Mouse (Mus musculus) lung, postnatal 14 days (tissue): ENCODE measurements around the gene Arvcf.
A peak's percentile ranks its signal among the peaks of the same experiment; 100 is the strongest.

Source experiments
- DNase-seq: peaks from one replicate; pipeline ENCODE4 v3.0.0; 2021

Arvcf gene

DNA sequence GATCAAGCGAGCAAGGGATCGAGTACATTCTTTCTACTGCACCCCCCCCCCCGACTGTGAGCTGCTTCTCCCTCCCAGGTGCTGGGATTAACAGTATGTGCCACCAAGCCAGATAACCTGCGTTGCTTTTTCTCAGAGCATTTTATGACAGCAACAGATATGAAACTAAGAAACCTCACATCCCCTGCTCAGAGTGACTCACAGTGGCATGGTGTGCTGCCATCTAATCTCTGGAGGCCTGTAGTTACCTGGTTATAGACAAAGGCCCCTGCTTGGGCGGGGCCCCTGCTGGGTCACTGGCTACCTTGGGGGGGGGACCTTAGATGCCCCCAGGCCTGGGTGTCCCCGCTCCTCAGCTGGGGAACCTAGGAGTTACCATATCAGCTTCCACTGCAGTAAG is 10.0 kb downstream of the Arvcf start:
- no peak for DNase-seq

DNA sequence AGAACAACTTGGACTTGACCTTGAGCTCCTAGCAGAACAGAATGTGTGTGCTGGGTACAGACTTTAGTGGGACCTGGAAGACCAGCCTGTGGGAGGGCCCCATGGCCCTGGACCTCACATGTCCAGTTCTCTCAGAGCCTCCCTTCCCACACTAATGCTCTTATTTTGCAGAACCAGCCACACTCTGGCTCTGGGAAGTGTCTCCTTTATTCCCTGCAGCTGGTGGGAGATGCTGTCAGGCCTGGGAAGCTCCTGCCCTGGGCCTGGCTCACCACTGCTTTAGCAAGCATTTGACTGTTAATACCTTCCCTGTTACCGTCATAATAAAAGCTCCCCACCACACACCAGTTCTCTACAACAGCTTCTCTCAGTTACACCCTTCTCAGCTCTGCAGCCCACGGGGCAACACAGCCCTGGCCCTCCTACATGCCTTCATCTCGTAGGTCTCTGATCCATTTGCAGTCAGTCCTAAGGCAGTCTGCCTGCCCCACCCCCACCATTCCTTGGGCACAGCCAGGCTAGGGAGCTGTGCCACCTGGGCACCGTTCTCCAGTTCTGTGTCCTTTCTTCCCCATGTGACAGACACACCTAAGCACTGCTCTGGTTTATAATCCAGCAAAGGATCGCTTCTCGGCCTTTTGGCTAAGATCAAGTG is 12.3 kb downstream of the Arvcf start:
- DNase-seq = no peak

DNA sequence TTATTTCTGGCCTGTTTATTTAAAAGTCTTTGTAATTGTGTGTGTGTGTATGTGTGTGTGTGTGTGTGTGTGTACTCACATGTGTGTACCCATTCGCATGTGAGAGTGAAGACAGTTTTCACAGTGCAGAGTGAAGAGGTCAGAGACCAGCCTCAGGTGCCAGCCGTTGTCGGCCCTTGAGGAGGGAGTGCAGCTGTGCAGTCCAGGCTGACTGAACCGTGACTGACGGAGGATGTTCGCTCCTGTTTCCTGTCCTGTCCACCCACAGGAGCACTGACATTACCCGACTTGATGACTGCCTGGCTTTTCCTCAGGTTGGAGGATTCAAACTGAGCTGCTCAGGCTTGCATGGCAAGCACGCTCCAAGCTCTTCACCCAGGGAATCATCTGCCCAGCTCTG is 15.0 kb downstream of the Arvcf start:
- DNase-seq = no peak

DNA sequence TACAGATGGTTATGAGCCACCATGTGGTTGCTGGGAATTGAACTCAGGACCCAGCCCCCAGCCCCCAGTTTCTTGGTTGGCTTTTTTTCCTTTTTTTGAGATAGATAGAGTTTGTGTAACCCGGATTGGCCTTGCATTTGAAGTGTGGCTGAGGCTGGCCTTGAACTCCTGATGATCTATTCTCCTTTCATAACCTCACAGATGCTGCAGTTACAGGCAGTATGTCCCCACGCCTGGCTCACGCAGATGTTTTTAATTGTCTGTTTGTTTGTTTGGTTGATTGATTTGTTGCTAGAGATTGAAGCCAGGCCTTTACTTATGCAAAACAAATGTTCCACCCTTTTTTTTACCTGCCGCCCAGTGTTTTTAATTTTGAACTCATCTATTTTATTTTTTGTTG is 18.9 kb downstream of the Arvcf start:
- no peak for DNase-seq

DNA sequence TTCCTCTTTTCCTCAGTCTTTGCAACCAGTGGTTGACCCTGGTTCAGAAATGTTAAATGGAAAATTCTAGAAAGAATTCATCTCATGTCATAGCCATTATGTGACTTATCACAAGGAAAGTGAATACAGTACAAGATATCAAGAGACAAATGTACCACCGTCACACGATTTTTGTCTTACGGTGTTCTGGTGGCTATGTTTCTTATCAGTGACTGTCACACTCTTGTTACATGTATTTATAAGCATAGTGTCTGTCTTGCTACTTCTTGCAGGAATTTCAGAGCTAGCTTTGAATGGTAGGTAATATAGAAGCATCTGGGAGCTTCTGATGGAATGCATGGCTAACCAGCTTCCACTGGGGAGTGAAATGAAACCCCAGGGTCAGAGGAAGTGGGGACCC is 22.2 kb downstream of the Arvcf start:
- DNase-seq = no peak

DNA sequence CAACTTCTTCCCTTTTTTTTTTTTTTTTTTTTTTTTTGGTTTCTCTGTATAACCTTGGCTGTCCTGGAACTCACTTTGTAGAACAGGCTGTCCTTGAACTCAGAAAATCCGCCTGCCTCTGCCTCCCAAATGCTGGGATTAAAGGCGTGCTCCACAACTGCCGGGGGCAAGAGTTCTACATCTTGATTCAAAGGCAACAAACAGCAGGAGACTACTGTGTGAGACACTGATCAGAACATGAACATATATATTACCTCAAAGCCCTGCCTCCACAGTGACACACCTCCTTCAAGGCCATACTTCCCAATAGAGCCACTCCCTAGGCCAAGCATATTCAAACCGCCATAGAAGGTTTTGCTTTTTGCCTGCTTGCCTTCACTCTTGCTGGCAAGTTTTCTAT is 25.6 kb downstream of the Arvcf start:
- DNase-seq = no peak

DNA sequence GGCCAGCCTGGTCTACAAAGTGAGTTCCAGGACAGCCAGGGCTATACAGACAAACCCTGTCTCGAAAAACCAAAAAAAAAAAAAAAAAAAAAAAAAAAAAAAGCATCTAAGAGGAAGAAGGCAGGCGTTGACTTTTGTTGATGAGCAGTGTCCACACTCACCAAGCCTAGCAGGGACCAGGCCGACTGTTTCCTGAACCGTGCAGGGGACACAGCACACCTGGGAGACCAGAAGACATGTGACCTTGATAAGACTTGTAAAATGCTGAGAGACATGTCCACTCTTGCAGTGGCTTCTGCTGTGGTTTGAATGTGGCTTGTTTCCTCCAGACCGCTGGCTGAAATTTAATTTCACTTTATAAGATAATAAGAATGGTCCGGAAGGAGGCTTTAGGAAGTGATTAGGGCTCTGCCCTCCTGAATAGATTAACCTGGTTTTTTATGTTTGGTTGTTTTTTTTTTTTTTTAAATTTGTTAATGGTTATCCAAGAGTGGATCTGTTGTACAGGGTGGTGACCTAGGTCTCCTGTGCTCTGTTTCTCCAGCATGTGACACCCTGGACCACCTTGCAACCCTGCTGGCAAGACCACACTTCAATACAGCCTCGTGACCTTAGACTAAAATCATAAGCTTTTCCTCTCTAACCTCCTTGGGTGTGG is 28.4 kb downstream of the Arvcf start:
- no peak for DNase-seq

DNA sequence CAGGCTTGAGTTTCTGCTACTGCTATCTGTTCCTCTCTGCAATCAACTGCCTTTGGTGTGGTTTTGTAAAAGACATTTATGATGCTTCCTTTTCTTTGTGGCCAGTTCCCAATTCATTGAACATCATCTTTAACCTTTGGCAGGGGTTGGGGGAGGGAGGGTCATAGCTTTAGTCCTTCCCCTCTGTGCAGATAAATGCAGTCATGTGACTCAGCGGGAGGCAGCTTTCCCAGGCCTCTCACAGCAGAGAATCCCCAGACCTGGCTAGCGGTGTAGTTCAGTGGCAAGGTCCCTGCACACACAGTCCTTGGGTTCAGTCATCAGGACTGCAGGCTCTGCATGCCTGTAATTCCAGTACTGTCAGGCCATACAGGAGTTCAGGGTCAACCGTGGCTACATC is 29.2 kb downstream of the Arvcf start:
- DNase-seq = no peak

DNA sequence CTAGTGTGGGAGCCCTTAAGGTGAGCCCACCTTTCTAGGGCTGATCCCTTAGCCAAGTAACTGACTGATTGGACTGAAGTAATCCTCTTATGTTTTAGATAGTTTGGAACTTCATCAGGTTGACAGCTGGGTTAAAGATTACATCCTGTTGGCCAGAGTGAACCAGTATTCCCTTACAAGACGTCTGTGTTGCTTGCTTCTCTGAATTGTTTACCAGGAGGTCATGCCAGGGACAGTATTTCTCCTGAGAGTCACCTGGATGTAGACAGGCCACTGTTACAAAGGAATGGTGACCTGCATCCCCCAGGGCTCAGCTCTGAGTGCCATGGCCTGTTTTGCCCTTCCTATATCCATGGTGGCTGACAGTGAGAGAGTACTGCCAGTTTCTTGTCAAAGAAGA is 30.5 kb downstream of the Arvcf start:
- no peak for DNase-seq

DNA sequence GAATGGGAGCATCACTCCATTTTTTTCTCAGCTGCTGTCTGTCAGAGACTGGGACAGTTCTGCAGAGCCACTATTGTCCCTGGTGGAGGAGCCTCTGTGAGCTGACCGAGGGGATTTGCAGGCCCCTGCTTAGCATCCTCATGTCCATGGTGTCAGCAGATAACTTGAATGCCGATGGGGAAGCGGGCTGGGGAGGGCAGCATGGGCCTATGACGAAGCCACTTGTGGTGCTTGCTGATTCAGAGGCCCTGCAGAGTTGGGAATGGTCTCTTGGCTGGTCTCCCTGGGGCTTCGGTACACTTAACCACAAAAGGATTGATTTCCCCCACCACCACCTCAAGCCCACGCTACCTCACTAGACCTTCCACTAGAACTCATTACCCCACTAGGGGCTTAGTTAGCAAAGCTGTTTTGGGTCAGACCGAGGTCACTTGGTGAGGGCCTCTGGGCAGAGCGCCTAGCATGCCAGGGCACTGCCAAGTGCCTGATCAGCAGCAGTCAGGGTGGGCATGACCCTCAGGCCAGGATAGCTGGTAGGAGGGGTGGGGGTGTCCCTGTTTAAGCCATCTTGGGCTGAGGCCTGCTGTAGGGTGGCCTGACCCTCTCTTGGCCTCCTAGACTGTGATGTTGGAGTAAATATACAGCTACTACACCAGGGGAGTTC is 31.5 kb downstream of the Arvcf start:
- DNase-seq = no peak

DNA sequence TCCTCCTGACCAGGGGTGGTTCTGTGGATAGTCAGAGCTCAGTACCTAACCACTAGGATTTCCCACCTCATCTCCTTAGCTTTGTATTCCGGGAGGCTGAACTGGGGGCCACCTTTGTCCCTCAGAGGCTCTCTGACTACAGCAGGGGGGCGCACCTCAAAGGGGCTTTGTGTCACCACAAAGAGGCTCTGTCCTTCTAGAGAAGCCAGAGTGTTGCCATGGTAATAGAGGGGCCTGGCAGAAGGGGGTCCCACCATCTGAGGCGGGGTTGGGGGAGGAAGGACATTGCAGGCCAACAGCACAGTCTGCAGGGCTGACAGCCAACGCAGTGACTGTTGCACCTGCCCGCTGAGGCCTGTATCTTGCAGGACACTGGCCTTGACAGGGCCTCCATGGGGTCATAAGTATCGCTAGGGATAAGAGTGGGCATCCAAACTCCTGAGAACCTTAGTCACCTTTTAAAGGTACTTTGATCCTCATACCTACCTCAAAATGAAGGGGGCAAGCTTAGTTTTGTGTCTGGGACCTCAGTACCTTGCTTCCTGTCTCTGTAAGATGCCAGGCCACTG is 32.6 kb downstream of the Arvcf start:
- no peak for DNase-seq

DNA sequence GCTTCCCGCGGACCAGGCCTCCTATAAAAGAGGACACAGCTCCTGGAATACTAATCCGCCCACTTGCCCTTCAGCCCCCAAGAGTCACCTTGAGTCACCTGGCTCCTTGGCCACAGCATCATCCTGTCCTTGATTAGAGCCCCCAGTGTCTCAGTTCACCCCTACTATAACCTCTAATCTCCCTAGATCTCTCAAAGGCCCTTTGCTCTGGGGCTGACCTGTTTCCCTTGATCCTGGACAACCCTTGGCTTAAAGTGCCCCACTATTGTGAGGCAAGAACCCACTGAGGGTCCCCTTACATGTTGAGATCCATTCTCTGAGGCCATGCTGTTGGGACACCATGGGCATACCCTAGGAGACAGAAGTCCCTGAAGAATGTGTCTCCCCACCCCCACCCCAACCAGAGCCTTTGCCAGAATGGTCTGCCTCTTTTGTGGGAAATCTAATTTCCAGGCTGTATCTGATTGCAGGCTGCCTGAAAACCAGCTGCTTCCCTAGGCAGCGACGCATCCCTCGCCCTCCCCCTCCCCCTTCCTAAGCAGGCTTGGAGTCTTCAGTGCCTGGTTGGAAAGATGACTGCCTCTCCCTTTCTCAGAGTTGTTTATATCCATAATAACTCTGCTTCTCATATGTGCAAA is 33.8 kb downstream of the Arvcf start:
- no peak for DNase-seq

DNA sequence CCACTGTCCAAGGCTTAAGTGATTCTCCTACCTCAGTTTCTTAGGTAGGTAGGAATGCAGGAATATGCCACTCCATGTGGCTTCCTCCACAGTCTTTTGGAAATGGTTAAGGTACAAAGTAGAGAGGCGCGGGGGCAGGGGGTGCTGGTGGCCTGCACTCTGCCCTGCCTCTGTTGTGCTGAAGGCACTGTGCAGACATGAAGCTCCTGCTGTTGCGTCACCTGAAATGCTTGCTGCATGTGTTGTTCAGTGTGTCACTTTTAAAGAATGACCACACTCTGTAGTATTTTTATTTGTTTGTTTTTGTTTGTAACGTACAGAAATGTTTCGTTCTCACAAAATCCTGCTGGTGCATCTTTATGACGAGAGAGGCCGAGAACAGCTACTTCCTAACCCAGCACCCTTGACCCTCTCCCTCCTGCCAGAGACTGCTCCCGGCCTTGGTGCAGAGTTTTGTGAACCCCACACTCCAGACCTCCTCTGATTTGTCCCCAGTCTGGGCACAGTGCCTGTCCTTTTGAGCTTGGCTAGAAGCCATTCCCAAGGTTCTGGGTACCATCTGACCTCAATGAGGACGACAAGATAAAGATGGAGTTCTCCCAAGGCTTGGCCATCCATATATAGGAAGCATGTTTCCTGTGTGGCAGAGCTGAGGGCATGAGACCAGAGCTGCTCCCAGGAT is 35.2 kb downstream of the Arvcf start:
- no peak for DNase-seq

DNA sequence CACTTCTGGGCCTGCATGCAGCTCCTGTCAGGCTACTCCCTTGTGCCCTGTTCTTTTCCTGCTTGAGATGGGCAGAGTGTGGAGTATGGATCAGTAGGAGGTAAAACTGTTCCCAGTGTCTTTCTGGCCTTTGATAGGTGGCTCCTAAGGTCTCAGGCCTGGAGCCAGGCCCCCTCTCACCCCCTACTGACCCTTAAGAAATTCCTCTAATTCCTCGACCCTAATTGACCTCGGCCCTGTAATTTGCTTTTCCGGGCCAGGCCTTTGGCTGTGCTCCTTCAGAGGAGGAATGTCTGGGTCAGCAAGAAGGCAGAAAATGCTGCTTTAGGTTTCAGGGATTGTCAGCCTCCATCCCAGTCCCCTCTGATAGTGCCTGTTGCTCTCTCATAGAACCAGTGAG is 35.8 kb downstream of the Arvcf start:
- DNase-seq = peak; percentile 51

DNA sequence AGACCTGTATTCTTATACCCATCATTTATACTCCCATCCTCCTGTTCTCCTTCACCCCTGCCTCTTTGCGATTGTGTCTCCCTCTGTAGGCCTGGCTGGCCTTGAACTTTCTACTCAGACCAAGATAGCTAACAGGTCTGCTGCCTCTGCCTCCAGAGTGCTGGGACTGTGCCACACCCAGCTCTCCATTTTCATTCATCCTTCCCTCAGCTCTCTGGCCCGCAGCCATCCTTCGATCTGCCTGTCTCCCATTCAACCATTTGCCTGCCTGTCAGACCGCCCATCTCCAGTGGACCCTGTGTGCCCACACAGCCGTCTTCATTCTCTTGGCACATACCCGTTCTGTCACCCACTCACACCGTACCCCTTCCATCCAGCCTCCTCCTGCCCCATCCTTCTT is 36.2 kb downstream of the Arvcf start:
- DNase-seq = no peak

DNA sequence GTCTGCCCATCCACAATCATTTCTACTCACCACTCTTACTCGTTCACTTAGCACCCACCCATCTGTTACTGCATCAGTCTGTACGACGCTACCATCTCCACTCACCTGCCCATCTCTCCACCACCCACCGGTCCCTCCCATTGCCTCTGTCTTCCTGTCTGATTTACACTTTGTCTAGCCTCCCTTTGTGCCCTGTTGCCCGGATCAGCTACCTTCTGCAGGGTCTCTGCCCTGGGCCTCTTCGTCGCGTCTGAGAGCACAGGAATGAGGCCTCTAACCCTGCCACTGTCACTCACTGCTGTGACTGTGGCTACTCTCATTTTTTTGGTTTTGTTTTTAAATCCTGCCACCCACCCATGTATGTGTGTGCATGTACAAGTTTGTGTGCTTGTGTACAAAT is 36.7 kb downstream of the Arvcf start:
- no peak for DNase-seq

DNA sequence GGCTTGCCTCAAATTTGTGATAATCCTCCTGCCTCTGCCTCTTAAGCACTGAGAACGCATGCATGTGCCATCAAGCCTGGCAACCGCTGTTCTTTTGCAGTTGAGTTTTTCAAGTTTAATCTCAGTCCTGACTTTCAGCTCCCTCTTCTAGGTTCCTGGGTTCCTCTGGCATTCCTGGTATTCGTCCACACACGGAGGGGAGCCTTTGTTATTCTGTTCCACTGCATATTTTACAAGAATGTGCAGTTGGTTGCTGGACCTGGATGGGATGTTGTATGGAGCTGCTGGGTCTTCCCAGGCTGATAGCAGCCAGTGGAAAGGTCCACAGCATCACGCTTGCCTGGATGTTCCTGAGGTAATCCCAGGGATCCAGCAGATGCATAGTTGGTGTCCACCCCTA is 37.4 kb downstream of the Arvcf start:
- DNase-seq = no peak

DNA sequence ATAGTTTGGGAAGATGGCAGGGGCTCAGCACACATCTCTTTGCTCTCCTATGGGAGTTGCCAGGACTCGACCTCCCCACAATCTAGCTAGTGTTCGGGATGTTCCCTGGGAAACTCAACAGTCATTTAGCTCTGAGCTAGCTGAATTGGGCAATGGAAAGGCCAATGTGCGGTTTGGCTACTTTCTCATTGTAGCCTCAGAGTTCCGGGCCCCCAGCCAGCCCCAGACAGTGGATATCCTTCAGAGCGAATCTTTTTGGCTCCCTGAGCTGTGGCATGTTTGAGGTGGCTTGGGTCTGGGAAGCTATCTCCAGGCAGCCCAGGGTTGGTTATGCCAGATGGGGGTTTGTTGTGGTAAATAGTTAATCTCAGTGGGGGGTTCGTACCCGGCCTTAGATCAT is 38.5 kb downstream of the Arvcf start:
- DNase-seq = peak; percentile 42

DNA sequence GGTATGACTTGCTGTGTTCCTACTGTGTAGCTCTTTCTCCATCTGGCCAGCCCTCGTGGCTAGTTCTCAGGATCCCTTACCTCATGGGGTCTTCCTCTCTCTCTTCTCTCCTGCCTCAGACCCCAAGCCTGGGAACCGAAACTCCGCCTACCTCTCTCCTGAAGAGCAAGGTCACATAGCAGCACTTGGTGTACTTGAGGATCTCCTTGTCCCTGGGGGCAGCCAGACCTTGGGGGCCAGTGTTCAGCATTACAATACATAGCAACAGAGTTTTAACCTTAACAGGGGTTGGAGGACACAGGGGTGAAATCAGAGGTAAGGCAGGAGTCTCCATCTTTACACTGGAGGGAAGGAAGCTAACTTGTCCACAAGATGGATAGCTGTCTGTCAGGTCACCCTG is 39.0 kb downstream of the Arvcf start:
- DNase-seq = no peak

DNA sequence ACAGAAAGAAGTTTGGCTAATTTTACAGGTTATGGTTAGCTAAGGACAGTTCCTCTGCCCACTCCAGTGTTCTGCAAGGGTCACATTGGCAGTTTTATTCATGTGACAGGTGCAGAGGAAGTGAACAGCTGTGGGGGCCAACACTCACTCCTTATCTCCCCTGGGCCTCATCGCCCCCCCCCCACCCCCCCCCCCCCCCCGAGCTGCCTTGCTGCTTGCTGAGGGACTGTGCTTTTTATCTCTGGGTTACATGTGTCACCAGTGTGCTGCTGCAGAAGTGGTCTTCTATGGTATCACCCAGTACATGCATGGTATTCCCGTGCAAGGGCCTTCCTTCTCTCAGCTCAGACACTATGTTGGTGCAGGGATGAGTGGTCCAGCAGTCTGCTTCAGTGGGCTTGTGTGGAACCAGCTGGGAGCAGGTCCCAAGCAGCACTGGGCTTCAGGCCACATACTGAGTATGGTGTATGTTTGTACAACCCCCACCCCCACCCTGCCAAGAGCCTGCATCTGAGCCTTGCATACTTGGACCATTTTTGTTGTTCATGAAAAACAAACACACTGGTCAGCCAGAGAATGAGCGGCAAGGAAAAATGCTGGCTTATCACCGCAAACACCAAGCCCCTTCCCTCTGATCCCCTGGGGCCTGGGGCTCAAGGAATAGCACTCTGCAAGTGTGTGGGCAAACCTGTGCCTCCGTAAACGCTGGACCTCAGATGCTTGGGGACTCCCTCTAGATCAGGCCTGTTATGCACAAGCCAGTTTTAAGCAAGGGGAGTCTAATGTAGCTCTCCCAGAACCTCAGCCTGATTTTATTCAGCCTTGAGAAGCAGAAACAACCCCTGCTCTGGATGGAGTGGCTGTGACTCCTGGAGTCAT is 40.0 kb downstream of the Arvcf start:
- no peak for DNase-seq

DNA sequence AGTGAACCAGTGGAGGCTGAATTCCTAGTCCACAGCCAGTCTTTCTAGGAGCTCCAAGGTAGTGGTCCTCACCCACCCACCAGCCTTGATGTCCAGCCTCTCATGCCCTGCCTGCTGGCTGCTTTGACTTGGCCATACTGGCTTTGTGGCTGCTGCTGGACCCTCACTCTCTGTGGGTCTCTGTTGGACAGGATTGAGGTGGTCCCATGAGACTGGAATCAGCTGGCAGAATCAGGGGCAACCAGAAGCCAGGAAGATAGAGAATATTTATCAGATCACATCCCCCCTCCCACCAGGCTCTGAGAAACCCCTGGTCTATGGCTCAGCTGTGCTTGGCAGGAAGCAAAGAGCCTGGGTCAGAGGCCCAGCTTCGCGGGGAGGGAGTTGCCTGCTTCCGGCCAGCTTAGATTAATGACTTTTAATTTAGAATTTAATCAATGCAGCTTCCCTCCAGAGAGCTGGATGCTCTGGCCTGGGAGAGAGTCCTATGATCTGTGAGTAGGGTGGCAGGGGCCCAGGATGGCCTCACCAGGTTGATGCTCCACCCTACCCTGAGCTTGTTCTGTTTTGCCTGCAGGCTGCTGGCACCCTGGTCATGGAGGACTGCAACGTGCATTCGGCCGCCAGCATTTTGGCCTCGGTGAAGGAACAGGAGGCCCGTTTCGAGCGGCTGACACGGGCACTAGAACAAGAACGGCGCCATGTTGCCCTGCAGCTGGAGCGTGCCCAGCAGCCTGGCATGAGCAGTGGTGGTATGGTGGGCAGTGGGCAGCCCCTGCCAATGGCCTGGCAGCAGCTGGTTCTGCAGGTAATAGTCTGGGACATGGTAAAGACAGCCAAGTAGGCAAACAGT is 40.8 kb downstream of the Arvcf start:
- DNase-seq = no peak
